Mouse (Mus musculus) neutrophil, adult 5-6 weeks (primary cell): Measurements from ENCODE around the gene Gm17304. TPM values are rescaled to one million over a fixed set of nuclear protein-coding genes. Genes with fewer than 3 reads are reported as not detected.

ENCODE experiments used
- ATAC-seq: fragments of 151-379, 151-347 bp; 2 replicates; pipeline ENCODE4 v1.8.0; 2017; ENCODE audit warnings: mild to moderate bottlenecking, moderate TSS enrichment; ENCODE audit not compliant: insufficient number of reproducible peaks, poor library complexity, low FRiP score, severe bottlenecking; ENCODE audit errors: extremely low read depth
- total RNA-seq: library from RNA; stranded (forward); fragments of 200-1000 nt; gene quantifications from 2 replicates; pipeline ENCODE4 v1.2.3, GENCODE M21; 2017

Gm17304 gene
- total RNA-seq, 1 experiment from 2014 or later = not detected

DNA sequence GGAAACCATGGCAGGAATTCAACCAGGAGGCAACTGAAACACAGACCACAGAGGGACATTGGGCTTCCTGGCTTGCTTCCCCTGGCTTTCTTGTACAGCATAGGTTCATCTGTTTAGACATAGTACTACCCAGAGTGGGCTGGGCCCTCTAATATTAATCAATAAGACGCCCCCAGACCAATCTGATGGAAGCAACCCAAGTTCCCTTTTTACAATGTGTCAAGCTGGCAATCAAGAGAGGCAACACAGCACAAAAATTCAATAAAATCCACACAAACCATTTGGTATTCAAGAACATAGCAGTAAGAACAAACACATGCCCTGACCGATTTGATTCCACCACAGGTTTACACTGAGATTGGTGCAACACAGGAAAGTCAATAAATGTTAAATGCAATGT lies 6.1 kb downstream of the Gm17304 start:
- ATAC-seq = no peak

DNA sequence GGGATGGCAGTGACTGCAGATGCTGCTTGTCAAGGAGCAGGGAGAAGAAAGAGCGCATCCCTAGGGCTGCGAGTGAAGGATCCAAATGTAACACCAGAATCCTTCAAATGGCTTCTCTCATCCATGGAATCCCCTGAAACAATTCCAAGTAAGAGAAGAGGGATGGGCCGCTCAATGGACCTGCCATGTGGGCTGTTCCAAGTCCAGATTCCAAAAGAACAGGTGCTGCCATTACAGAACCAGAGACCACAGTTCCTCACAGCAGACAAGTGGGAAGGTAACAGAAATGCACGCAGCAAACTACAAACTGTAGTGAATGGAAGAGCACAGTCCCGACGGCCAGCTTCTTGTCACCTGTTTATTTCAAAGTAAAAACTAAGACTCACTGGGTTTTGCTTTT lies 11.5 kb downstream of the Gm17304 start:
- no peak for ATAC-seq

DNA sequence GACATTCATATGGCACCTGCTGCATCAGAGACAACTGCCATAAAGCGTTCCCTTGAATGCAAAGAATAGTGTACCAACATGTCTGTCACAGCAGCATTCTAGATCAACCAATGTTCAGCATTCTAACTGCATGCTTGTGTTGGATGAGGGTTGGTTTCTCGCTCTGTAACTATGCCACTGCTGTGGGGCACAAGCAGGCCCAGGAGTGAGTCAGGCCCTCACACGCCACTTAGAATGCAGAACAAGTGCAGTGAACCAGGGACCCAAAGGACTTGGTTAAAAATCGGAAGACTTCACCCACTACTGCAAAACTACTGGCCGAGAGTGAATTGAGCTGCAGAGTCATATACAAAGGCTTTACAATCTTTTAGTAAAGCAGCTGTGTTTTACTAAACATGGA lies 13.3 kb downstream of the Gm17304 start:
- no peak for ATAC-seq

DNA sequence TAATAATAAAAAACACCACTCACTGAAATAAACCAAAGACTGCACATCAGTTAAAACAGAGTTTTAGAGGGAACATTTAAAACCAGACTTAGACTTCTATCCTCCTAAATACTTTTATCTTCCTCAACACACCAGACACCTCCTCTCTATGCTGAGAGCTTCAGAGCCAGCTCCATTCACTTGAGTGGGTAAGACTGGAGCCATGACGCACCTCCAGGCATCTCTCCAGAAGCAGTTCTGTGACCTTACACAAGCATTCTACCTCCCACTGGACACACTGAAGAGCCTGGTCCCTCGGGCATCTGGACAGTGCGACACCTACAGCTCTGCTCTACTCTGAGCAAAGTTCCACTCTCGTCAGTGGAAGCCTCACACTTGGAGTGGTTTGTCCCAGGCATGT lies 14.4 kb downstream of the Gm17304 start:
- ATAC-seq = no peak

DNA sequence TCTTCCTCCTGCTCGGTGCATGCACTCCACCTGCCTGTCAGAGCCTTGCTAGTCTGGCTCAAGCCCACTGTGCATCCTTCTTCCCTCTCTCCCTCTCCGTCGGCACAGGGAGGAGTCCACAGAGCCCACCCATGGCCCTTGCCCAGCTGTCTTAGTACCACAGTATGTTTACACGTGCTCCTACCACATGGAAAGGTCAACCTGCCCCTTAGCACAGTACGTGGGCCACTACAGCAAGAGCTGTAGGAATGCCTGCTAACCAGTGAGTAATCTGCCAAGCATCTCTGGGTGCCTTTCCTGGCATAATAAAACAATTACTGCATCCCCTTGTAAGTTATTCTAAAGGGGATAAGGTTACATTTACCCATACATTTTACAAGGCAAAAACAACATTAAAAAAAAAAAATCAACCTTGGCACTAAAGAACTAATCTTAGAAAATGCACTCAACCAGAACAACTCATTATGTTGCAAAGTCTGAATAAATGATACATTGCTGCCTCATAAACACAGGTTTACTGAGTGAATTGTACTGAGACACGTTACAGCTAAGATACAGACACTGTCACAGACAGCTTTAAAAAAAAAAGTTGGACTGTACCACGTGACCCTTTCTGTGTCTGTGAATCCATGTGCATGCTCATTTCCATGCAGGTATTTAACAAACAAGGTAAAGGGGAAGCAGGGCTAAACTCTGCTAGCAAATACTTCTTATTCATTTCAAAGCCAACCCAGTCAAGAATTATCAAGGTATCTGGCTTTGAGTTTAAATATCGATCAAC lies 19.7 kb downstream of the Gm17304 start:
- ATAC-seq = no peak

DNA sequence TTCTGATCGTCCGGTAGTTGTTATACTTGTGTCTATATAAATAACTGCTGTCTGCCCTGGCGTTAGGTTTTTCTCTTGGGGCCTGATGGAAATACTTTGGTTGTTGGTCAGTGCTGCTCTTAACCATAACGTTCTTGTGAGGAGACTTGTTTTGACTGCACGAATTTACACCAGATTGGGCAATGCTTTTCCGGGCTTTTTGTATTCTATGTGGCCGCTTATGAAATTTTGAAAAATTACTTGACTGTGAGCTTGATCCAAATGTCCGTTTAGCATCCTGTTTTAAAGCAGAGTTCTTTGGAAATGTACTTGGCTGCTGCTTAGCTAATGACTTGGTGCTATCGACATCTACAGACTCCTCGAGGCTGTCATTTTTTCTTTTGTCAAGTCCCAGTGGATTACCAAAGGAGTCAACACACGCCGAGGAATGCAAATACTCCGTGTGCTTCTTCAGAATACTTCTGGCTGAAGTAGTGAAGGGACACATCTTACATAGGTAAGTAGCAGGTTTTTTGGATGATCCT lies 27.6 kb downstream of the Gm17304 start:
- ATAC-seq = no peak

DNA sequence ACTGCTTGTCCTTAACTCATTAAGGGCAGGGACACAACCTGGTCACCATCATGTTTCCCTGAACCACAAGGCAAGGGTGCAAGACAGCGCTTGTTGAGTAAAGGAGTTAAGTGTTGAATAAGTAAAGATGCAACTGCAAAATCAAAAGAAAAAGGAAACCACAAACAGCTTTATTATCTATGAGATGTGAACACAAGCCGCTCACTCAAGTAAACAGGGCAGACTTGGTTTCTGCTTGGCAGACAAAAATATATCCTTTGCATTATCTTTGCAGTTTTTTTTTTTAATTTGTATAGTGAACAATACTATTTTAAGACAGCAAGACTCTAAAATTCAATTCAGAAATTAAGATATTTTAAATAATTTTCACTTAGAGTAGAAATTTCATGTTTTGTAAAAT lies 30.7 kb downstream of the Gm17304 start:
- no peak for ATAC-seq

DNA sequence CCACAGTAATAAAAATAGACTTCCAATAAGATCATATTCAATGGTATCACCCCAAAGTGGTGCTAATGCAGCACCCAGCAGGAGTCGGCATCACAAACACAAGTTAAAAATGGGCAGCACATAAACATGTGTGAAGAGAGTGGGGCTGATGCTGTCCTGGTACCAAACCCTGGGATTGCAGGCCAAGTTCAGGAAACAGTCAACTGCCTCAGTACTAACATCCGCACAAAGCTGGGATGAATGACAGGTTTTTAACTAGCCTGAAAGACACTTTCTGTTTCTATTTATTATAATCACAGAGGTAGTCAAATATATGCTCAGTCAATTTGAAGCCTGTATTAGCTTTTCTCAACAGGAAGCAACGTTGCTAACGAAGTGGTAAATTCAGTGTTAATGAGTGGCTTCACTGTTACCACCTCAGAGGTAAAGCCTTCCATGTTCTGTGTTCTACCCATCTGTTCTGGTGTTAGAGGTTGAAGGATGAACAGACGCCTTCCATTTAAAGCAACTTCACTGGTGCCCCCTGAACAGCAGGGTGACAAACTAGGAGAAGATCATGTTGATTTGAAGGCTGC lies 31.4 kb downstream of the Gm17304 start:
- no peak for ATAC-seq

DNA sequence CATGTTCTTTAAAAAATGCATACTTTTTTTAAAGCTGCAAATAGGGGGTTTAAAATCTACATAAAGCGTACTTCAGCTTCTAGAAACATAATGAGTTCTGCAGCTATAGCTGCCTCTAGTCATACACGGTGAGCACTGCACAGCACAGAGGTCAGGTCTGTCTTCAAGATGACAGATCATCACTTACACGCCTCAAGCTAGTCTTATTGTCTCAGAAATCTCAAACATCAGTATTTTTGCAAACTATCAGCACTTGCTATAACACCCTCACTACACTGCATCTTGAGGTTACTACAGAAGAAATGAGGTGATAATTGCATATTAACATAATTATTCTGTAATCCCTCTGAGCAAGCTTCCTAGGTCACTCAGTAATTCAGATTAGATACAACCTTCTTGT lies 33.0 kb downstream of the Gm17304 start:
- no peak for ATAC-seq

DNA sequence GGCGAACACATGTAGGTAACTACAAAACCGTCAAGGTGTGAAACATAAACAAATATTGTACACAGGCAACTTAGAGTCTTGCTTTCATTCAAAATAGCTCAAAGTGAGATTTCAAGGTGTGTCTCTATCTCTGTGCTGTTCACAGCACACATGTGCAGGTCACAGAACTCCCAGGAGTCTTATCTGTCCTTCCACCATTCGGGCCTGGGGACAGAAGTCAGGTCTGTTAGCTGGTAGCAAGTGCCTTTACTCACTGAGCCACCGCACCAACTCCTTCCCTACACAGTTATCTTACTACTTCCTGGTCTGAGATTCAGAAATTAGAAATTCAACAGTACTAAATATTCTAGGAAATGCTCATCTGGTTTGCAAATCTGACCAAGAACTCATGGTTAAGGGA lies 34.5 kb downstream of the Gm17304 start:
- ATAC-seq = no peak

DNA sequence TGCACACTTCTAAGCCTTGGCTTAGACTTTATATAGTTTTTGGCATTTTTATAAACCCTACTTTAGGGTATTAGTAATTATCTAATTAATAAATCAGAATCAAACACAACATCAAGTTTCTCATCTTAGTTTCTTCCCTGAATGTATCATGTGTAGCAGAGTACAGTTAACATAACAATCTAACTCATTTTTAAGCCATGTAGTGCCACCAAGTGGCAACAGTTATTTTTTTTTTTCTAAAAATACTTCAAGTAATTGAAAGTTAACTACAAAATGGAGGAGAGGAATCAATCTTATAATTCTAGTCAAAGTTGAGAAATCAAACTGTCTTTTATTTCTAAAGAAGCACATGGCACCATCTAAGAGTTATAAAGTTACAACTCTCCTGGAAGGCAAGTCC lies 40.5 kb downstream of the Gm17304 start:
- ATAC-seq = no peak

DNA sequence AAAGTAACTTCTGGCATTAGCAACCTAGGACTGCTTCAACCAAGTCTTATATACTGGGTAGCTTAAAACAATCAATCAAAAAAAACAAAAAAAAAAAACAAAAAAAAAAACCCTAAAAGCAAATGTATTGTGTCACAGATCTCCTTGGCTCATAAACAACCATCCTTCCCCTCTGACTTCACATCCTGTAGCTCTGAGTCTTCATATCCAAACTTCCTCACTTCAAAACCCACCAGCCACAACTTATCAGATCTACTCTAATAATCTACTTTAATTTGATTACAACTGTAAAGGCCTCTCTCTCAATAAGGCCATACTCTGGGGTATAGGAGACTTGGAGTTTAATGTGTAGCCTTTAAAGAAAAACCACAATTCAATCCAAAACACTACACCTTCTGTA lies 41.1 kb downstream of the Gm17304 start:
- no peak for ATAC-seq

DNA sequence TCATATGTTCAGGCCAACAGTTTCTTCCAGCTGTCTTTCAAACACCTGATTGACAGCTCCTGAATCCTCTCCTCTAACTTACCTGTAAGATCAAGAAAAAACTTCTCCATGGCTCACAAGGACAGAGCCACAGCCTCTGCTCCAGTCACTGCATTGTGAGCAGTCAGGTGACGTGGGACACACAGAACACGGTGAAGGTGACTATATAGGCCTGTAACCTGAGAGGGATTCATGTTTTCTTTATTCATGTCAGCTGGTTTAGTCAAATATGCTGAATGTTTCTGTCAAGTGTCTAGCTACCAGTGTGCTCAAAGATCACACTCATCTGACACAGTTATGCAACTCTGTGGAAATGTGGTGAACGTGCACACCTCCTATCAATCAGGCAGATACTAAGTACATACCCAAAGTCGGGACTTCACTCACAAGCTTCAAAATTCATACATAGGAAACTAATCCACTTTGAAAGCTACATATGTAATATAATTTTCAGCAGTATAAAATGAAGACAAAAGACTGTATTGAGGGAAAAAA lies 43.4 kb downstream of the Gm17304 start:
- ATAC-seq = no peak

DNA sequence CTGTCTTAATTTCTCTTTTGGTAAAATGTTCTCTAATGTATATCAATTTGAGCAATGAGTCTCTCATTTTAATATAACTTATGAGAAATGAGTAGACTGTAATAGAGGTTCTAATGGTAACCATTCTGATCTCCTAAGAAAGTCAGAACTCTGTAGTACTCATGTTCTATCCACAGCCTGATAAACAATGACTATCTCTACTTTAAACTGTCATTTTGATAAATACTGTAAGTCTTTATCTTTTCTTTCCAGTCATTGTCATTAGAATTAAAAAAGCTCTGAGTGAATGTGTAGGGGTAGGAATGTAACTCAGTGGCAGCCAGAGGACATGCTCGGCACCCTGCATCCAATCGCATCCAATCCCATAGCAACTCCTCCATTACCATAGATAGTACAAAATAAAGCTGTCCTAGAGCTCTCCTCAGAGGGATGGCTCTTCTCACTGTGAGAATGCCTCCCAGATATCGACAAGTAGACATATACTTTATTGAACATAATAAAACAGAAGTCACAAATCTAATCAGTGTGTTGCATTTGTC lies 44.0 kb downstream of the Gm17304 start:
- ATAC-seq = no peak

Other genes starting within 250 kb of the Gm17304 start
- gene Barhl2, start 150.9 kb upstream of the Gm17304 start, total RNA-seq = not detected in 2 replicates
- gene Zfp644, start 88.2 kb downstream of the Gm17304 start, total RNA-seq = 99.7 TPM in 2 replicates